Mouse (Mus musculus) layer of hippocampus, adult 2 months (tissue): Measurements from ENCODE around the gene Prr5. TPM values are rescaled to one million over a fixed set of nuclear protein-coding genes. Genes with fewer than 3 reads are reported as not detected.

Experiments
- DNase-seq, 2 experiments: peaks; one replicate each; pipeline ENCODE4 v3.0.0; 2022; ENCODE audit warnings: low spot score in 2 of 2
- H3K27ac ChIP-seq: fragments of 200-600 bp; 2 replicates; pipeline ENCODE4 v1.8.1; 2022
- H3K4me3 ChIP-seq: fragments of 200-600 bp; 2 replicates; pipeline ENCODE4 v1.8.1; 2022; ENCODE audit warnings: mild to moderate bottlenecking
- CTCF ChIP-seq: fragments of 200-600 bp; conservative IDR thresholded peaks from 2 replicates; pipeline ENCODE4 v1.8.1; 2022; ENCODE audit warnings: antibody characterized with exemption, mild to moderate bottlenecking, moderate library complexity
- total RNA-seq, 2 experiments: library from RNA; stranded (reverse); gene quantifications; 2 replicates each; pipeline ENCODE4 v1.2.3; 2021

Gene Prr5
- total RNA-seq, 2 experiments from 2014 or later: 15.5 to 16.9 TPM

DNA sequence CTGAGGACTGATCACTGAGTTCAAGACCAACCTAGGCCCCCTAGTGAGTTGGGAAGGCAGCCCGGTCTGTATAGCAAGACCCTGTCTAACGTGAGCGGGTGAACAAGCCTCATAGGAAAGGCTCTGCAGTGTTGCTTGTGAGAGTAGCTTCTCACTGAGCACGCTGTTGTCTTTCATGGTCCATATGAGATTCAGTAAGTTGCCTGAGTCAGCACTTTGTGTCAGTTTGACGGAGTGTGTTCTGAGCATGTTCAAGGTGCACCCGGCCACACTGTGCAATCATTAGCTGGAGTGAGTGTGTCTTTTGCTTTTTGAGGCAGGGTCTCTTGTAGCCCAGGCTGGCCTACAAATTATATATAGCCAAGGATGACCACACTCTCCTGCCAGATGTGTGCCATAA, 22.1 kb downstream of the Prr5 start:
- H3K4me3 ChIP-seq: no peak overlapping the region
- no peak overlapping the region for H3K27ac ChIP-seq
- no peak for TF ChIP-seq CTCF
- no peak for DNase-seq

DNA sequence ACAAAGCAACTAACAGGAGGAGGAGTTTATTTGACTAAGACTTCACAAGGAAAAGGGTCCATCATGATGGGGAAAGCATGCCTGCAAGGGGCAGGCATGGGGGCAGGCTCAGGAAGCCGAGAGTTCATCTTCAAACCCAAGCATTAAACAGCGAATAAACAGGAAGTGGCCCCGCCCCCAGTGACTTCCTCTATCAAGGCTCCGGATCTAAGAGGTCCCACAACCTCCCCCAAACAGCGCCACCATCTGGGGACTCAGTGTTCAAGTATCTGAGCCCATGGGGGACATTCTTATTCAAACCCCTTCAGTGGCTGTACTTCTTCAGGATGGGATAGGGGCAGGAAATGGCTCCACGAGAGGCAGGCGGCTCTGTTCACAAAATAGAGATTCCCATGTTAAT, 23.2 kb downstream of the Prr5 start:
- no peak for TF ChIP-seq CTCF
- no peak overlapping the region for H3K27ac ChIP-seq

DNA sequence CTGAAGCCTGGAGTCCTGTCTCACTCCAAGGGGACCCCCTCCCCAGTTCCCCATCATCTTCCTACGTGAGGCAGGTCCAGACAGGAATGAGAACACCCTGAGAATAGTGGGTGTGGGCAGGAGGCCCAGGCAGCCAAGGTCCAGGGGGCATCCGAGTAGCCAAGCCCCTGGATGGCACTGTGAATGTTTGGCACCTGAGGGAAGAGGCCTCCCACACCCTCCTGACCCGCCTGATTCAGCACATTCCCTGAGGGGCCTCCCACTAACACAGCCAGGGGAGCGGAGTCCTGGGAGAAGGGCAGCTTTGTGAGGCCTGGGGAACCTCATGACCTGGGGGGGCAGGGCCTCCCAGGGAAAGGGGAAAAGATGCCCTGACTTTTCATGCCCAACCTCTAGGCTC, 26.6 kb downstream of the Prr5 start:
- TF ChIP-seq CTCF: no peak
- Histone ChIP-seq H3K4me3 (no peak overlapping the region), H3K27ac (no peak overlapping the region)
- no peak for DNase-seq

More for the DNA sequence above, 23.2 kb downstream of the Prr5 start:
- no peak overlapping the region for H3K4me3 ChIP-seq
- no peak for DNase-seq

DNA sequence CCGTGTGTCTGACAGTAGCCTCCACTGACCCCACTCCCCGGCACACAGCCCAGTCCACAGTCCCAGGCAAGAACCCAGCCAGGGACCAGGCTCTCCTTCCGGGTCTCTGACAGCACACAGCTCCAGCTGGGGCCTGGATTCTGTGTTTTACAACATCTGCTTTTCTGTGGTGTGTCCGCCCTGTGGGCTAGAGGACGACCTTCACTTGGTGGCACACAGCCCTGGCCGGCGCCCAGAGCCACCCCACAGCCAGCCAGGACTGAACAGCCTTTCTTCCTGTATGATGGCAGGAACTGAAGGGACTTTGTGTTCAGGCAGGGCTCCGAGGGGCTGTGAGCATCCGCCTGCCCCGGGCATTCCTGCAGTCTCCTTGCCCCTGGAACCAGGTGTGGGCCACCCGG, 28.2 kb downstream of the Prr5 start:
- DNase-seq: peak; percentile 40 to 56
- no peak for TF ChIP-seq CTCF
- Histone ChIP-seq H3K27ac (peak overlapping the region; percentile 77), H3K4me3 (no peak overlapping the region)

DNA sequence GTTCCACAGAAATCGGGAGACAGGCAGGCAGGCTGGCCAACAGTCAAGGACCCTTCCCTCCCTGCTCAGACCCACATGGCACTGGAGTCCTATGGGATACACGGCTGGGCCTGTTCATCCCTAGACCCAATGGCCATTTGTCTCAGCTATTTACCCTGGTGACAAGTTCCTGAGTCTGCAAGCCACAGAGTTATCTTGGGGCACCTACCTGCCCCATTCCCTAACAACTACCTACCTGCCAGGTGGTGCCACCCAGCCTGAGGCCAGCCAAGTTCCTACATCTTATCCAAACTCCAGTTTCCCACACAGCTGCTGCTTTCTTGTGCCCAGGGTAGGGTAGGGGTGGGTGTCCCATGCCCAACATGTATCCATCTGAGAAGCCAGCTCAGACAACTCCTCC, 28.8 kb downstream of the Prr5 start:
- Histone ChIP-seq H3K4me3 (no peak overlapping the region), H3K27ac (peak overlapping the region; percentile 77)
- no peak for TF ChIP-seq CTCF
- DNase-seq: no peak

GRCm38 (mm10) chr15:84700147-84700794, 30.9 kb downstream of the Prr5 start:
- DNase-seq: peak in 1 of 2 experiments; percentile 48

GRCm38 (mm10) chr15:84701947-84702346, 32.5 kb downstream of the Prr5 start:
- Histone ChIP-seq H3K27ac (0 out of 2 replicates have a peak overlapping the region, but pooled peaks have one; percentile 20), H3K4me3 (no peak overlapping the region)
- peak; percentile 52 for DNase-seq
- peak; percentile 87 for TF ChIP-seq CTCF

More at GRCm38 (mm10) chr15:84700147-84700794, 30.9 kb downstream of the Prr5 start:
- Histone ChIP-seq H3K27ac (no peak overlapping the region), H3K4me3 (no peak overlapping the region)
- peak; percentile 85 for TF ChIP-seq CTCF

GRCm38 (mm10) chr15:84702391-84703345, 33.2 kb downstream of the Prr5 start:
- 0 out of 2 replicates have a peak overlapping the region, but pooled peaks have one; percentile 20 for H3K27ac ChIP-seq
- H3K4me3 ChIP-seq: no peak overlapping the region
- no peak for DNase-seq
- TF ChIP-seq CTCF: no peak

DNA sequence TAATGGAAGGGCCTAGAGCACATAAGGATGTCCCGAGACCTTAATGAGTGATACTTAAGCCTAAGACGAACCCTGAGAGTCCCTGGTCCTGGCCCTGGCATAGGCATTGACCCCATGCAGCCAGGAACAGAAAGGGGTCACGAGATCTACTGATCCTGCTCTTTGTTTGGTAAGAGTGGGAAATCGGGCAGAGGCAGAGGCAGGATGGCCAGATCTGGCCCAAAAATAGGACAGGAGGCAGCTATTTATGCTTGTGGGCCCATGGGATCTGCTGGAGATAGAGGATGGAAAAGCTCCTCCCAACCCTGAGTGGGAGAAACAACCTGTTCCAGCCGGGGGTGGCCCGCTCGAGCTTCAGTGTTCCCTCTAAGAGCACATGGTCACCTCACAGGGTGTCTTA, 34.6 kb downstream of the Prr5 start:
- Histone ChIP-seq H3K27ac (no peak overlapping the region), H3K4me3 (no peak overlapping the region)
- TF ChIP-seq CTCF: no peak
- no peak for DNase-seq

DNA sequence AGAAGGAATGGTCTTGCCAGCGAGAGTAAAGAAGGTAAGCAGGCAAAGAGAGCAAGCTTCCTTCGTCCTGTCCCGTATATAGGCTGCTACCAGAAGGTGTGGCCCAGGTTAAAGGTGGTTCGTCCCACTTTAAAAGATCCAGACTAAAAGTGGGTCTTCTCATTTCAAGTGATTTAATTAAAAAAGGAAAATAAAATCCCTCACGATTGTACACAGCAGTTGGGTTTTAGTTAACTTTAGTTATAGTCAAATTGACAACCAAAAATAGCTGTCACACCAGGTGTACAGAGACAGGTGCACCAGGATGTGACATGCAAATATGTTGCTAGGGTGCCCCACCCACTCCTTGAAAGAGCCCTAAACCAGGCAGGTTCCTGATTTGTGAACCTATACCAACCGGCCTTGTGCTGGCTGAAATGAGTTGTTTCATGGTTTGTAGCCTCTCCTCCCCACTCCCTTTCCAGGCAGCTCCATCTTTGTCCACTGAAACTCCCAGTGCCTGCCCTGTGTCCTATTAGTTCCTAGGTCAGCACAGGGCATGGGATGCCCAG, 36.0 kb downstream of the Prr5 start:
- H3K4me3 ChIP-seq: no peak overlapping the region

DNA sequence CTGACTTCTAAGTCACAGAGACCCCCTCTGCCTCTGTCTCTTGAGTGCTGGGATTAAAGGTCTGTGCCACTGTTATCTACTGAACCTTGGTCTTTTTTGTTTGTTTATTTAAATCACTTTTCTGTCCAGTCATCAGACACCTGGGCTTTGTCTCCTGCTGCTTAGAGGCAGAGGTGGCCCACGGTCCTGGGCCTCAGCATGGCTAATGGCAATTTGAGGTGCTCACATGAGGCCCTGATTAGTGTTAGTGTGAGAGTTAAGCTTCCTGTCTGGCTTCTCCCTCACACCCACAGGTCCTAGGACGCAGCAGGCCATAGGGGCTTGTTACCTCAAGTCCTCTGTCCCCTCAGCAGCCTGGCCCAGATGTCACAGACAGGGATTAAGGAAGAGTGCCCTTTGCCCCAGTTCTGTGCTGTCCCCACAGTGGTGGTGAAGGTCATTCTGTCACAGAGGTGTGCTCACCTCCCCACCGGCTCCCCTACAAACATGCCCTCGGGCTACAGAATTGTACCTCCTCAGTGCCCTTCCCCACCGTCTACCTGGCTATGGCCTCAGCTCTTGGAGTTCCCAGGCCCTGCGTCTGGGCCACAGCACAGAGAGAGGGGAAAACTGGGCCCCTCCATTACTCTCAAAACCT, 37.7 kb downstream of the Prr5 start:
- no peak overlapping the region for H3K27ac ChIP-seq
- no peak for TF ChIP-seq CTCF

More for the DNA sequence above, 36.0 kb downstream of the Prr5 start:
- no peak overlapping the region for H3K27ac ChIP-seq
- no peak for TF ChIP-seq CTCF
- DNase-seq: no peak

DNA sequence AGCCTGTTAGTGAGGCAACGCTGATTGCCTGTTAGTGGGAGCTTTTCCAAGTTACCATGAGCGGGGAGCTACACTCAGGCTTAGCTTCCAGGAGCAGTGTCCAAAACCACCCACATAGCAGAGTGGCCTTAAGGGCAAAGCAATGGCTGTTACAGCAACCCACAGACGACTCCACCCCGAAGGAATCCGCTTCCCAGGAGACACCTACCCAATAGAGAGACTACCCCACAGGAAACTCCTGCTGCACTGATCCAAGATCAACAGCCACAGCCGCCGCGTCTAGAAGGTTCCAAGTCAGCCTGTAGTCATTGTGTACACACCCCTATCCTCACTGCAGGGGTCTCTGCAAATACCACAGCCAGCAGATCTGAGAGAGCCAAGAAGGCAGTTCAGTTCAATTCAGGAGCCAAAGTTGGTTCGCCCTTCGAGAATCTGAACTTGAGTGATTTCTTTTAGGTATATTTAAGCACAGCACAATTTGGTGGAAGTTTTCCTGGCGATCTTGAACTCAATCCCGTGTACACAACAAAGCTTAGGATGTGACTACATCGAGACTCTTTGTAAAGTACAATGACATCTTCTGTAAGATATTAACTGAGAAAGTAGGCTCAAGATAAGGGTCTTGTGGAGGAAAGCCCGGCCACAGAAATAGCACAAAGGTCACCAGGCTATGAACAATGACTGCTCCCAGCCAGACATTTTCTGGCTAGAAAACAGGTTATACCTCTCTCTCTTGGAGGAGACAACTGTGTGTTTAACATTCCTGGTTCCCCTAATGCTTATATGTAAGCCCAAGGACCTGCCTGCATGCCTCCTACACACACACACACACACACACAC, 43.4 kb downstream of the Prr5 start:
- no peak for TF ChIP-seq CTCF
- no peak for DNase-seq
- Histone ChIP-seq H3K4me3 (no peak overlapping the region), H3K27ac (no peak overlapping the region)

More for the DNA sequence above, 37.7 kb downstream of the Prr5 start:
- no peak overlapping the region for H3K4me3 ChIP-seq
- no peak for DNase-seq
